Mouse (Mus musculus): ENCODE measurements around the gene Gpi1. TPM values are rescaled to one million over a fixed set of nuclear protein-coding genes. Genes with fewer than 3 reads are reported as not detected.
A peak's percentile ranks its signal among the peaks of the same experiment; 100 is the strongest.
"Not testable (repeated sequence)": the region's sequence is repeated elsewhere in the genome, so short reads cannot be mapped to it uniquely, and the experiment has no call there.

Gene Gpi1
- polyA plus RNA-seq, 1 experiment from 2014 or later = 845 TPM

DNA sequence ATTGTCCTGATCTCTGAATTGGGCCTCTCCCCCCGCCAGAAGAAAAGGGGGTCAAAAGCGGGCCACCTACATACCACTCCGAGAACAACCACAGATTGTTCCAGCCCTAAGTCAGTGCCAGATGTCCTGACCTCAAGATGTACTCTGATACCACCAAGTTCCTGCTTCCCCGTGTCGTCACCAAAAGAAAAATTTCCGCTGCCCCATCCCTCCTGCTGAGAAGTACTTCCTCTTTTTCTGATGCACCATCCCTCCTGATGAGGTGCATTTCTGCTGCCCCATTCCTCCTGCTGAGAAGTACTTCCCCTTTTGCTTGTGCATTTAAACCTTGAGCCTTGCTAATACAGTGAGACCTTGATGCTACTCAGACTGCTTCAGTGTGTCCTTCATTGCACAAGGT lies 53.9 kb downstream of the Gpi1 start:
- H3K4me1 ChIP-seq (ENCODE audit: control insufficient read depth in 2 of 2, insufficient read depth in 2 of 2, low read length in 2 of 2); H3K9me3 ChIP-seq (ENCODE audit: control insufficient read depth, low read length); H3K4me2 ChIP-seq (ENCODE audit: low read length); H3K4me3 ChIP-seq (ENCODE audit: control insufficient read depth in 1 of 2, insufficient read depth in 1 of 2, low read depth in 1 of 2, low read length in 2 of 2); H3K27me3 ChIP-seq (ENCODE audit: control insufficient read depth, insufficient read depth, low read length); H3K9ac ChIP-seq (ENCODE audit: low read length); ATAC-seq (ENCODE audit: insufficient number of reproducible peaks, insufficient read depth, low FRiP score, low read depth); H3K27ac ChIP-seq (replicated peaks in 1 of 2; ENCODE audit: control insufficient read depth in 1 of 2, insufficient read depth in 1 of 2, low read depth in 2 of 2, low read length in 2 of 2); H3K36me3 ChIP-seq (ENCODE audit: control insufficient read depth, insufficient read depth, low read length): not testable (repeated sequence)
- WGBS = 84% methylated on average over 6 of the region's 6 CpGs

DNA sequence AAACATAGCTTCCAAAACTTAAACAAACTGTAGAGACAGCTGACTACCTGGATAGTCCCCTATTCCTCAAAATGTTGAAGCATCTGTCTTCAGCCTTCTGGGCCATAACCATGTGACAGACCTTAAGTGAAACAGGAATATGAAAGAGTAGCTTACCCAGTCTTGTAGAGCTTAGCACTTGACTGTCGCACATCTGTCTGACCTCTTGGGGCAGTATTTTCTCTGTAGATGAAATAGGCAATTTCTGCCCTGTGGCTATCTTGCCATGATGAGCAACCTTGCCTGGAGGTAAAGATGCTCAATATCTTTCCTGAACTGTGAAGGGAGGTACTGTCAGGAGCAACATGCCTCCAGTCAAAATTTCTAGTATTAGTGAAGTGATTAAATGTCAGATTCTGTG lies 57.9 kb downstream of the Gpi1 start:
- no peak for ATAC-seq (ENCODE audit: insufficient number of reproducible peaks, insufficient read depth, low FRiP score, low read depth)
- WGBS = 78% methylated on average over 1 of the region's 1 CpGs
- Histone ChIP-seq H3K4me2 (ENCODE audit: low read length) (no peak overlapping the region), H3K36me3 (ENCODE audit: control insufficient read depth, insufficient read depth, low read length) (no peaks in the 10 kb centered on the region), H3K27me3 (ENCODE audit: control insufficient read depth, insufficient read depth, low read length) (no peaks in the 10 kb centered on the region), H3K9me3 (ENCODE audit: control insufficient read depth, low read length) (no peaks in the 10 kb centered on the region), H3K27ac (replicated peaks in 1 of 2; ENCODE audit: control insufficient read depth in 1 of 2, insufficient read depth in 1 of 2, low read depth in 2 of 2, low read length in 2 of 2) (no peak overlapping the region), H3K4me1 (ENCODE audit: control insufficient read depth in 2 of 2, insufficient read depth in 2 of 2, low read length in 2 of 2) (peaks cover 0 to 4% of the 10 kb centered on the region in 2 experiments; a peak in 1 of 4 replicates), H3K9ac (ENCODE audit: low read length) (no peak overlapping the region), H3K4me3 (ENCODE audit: control insufficient read depth in 1 of 2, insufficient read depth in 1 of 2, low read depth in 1 of 2, low read length in 2 of 2) (no peak overlapping the region)

DNA sequence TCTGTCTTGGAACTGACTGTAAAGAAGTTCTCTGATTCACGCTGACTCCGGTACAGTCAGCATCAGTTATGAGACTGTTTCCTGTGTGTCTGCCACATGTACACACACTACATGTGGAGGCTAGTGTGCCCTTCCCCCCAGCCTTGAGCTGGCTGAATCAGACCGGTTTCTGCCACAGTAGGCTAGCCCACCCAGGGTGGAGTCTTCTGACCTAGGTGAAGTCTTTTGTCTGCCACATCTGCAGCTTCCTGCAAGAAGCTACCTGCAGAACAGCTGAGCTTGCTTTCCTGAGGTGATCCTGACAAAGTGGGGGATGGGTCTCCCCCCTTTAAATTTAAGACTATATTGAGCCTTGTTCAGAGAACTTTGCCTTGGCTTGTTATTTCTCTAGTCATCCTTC lies 60.7 kb downstream of the Gpi1 start, which contains the start of gene Uba2:
Gene Uba2 (minus strand): TSS at position 146 of the 400 bp plus-strand sequence.
- ATAC-seq (ENCODE audit: insufficient number of reproducible peaks, insufficient read depth, low FRiP score, low read depth) = no peak
- 75% methylated on average over 3 of the region's 3 CpGs for WGBS
- H3K27ac ChIP-seq (replicated peaks in 1 of 2; ENCODE audit: control insufficient read depth in 1 of 2, insufficient read depth in 1 of 2, low read depth in 2 of 2, low read length in 2 of 2) = peak within 1 kb of the TSS; percentile 24 to 90; a peak in 3 of 4 replicates
- H3K4me2 ChIP-seq (ENCODE audit: low read length) = peak within 1 kb of the TSS; percentile 92
- peaks cover 0 to 9% of the 10 kb centered on the region in 2 experiments; a peak in 2 of 4 replicates for H3K4me1 ChIP-seq (ENCODE audit: control insufficient read depth in 2 of 2, insufficient read depth in 2 of 2, low read length in 2 of 2)
- H3K36me3 ChIP-seq (ENCODE audit: control insufficient read depth, insufficient read depth, low read length) = peaks cover 12% of the 10 kb centered on the region
- H3K9me3 ChIP-seq (ENCODE audit: control insufficient read depth, low read length) = no peaks in the 10 kb centered on the region
- no peaks in the 10 kb centered on the region for H3K27me3 ChIP-seq (ENCODE audit: control insufficient read depth, insufficient read depth, low read length)
- H3K4me3 ChIP-seq (ENCODE audit: control insufficient read depth in 1 of 2, insufficient read depth in 1 of 2, low read depth in 1 of 2, low read length in 2 of 2) = peak within 1 kb of the TSS; percentile 79 to 89
- H3K9ac ChIP-seq (ENCODE audit: low read length) = peak within 1 kb of the TSS; percentile 91

DNA sequence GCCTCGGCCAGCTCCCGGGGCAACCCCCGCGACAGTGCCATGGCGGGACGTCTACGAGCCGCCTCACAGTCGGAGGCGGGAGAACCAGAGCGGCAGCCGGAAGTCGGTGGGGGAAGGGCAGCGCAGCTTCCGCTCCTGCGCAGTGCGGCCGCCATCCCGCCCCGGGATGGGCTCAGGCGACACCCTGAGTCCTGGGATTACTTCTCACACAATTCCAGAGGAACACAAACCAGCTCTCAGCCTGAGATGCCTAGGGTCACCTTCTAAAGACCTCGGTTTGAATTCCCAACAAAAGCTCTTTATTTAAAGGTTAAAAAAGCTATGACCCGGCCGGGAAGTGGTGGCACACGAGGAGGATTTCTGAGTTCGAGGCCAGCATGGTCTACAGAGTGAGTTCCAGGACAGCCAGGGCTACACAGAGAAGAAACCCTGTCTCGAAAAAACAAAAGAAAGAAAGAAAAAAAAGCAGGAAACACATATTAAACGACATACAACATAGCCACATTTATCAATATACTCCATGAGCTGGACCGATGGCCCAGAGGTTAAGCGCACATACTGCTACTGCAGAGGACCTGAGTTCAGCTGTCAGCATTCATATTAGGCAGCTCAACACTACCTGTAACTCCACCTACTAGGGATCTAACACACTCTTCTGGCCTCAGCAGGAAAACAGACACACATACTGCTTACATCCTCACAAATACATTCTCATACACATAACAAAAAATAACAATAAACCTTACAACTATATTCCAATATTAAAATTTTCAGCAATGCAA lies 61.5 kb downstream of the Gpi1 start:
- Histone ChIP-seq H3K9me3 (ENCODE audit: control insufficient read depth, low read length) (no peaks in the 10 kb centered on the region), H3K4me2 (ENCODE audit: low read length) (peak overlapping the region; percentile 92), H3K4me1 (ENCODE audit: control insufficient read depth in 2 of 2, insufficient read depth in 2 of 2, low read length in 2 of 2) (peaks cover 0 to 9% of the 10 kb centered on the region in 2 experiments; a peak in 2 of 4 replicates), H3K27me3 (ENCODE audit: control insufficient read depth, insufficient read depth, low read length) (no peaks in the 10 kb centered on the region), H3K9ac (ENCODE audit: low read length) (peak overlapping the region; percentile 91), H3K36me3 (ENCODE audit: control insufficient read depth, insufficient read depth, low read length) (peaks cover 19% of the 10 kb centered on the region), H3K4me3 (ENCODE audit: control insufficient read depth in 1 of 2, insufficient read depth in 1 of 2, low read depth in 1 of 2, low read length in 2 of 2) (peak overlapping the region; percentile 79 to 89), H3K27ac (replicated peaks in 1 of 2; ENCODE audit: control insufficient read depth in 1 of 2, insufficient read depth in 1 of 2, low read depth in 2 of 2, low read length in 2 of 2) (peak overlapping the region; percentile 85 to 90)
- WGBS = 9% methylated on average over 30 of the region's 30 CpGs
- ATAC-seq (ENCODE audit: insufficient number of reproducible peaks, insufficient read depth, low FRiP score, low read depth) = peak; percentile 93

DNA sequence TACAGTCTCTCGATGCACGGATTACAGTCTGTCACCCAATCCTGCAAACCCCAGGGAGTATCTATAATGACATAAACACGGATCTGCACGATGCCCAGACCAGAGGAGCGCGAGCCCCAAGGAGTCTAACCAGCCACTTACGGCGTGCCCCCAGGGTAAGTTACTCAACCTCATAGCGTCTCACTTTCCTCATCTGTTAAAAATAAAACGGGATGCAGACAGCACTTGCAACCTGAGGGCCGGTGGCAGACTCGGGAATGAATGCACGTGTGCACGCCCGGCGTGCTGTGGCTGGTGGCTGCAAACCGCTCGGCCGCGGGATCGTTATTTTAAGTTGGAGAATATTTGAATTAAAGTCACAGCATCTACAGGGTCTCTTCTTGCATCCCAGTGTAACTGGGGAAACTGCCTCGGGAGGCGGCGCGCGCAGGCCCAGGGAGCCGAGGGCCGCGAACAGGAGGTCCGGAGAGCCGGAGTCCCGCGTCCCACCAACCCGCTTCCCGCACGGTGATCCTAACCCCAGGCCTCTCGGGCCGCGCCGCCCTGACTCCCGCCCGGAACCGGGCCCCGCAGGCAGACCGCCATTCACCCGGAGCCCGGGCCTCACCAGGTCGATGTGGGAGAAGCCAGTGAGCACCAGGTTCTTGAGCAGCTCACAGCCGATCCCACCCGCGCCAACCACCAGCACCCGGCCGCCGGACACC lies 62.2 kb downstream of the Gpi1 start:
- ATAC-seq (ENCODE audit: insufficient number of reproducible peaks, insufficient read depth, low FRiP score, low read depth) = peak; percentile 76; the same call in 1 of the 2 replicates
- Histone ChIP-seq H3K4me3 (ENCODE audit: control insufficient read depth in 1 of 2, insufficient read depth in 1 of 2, low read depth in 1 of 2, low read length in 2 of 2) (peak overlapping the region; percentile 79 to 89), H3K27me3 (ENCODE audit: control insufficient read depth, insufficient read depth, low read length) (no peaks in the 10 kb centered on the region), H3K4me2 (ENCODE audit: low read length) (peak overlapping the region; percentile 92), H3K9ac (ENCODE audit: low read length) (peak overlapping the region; percentile 91), H3K9me3 (ENCODE audit: control insufficient read depth, low read length) (no peaks in the 10 kb centered on the region), H3K4me1 (ENCODE audit: control insufficient read depth in 2 of 2, insufficient read depth in 2 of 2, low read length in 2 of 2) (peaks cover 0 to 9% of the 10 kb centered on the region in 2 experiments; a peak in 2 of 4 replicates), H3K36me3 (ENCODE audit: control insufficient read depth, insufficient read depth, low read length) (peaks cover 26% of the 10 kb centered on the region), H3K27ac (replicated peaks in 1 of 2; ENCODE audit: control insufficient read depth in 1 of 2, insufficient read depth in 1 of 2, low read depth in 2 of 2, low read length in 2 of 2) (peak overlapping the region; percentile 85 to 90)
- WGBS = under 1% methylated on average over 54 of the region's 54 CpGs

DNA sequence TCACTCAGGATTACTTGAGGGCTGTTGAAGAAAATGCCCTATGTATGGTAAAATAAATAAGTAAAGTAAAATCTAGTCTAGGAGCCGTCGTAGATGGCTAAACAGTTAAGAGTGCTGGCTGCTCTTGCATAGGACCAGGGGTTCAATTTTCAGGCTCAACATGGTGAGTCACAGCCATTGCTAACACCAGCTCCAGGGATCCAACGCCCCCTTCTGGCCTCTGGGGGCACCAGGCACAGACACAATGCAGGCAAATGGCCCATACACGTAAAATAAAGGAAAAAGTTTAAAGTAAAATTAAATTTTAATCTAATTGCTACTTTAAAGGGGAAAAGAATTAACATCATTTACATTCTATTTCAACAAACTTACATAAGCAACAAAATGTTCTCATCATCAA lies 63.3 kb downstream of the Gpi1 start:
- Histone ChIP-seq H3K36me3 (ENCODE audit: control insufficient read depth, insufficient read depth, low read length) (peaks cover 37% of the 10 kb centered on the region), H3K9me3 (ENCODE audit: control insufficient read depth, low read length) (no peaks in the 10 kb centered on the region), H3K4me3 (ENCODE audit: control insufficient read depth in 1 of 2, insufficient read depth in 1 of 2, low read depth in 1 of 2, low read length in 2 of 2) (no peak overlapping the region), H3K4me1 (ENCODE audit: control insufficient read depth in 2 of 2, insufficient read depth in 2 of 2, low read length in 2 of 2) (peaks cover 0 to 9% of the 10 kb centered on the region in 2 experiments; a peak in 2 of 4 replicates), H3K27ac (replicated peaks in 1 of 2; ENCODE audit: control insufficient read depth in 1 of 2, insufficient read depth in 1 of 2, low read depth in 2 of 2, low read length in 2 of 2) (no peak overlapping the region), H3K27me3 (ENCODE audit: control insufficient read depth, insufficient read depth, low read length) (no peaks in the 10 kb centered on the region), H3K9ac (ENCODE audit: low read length) (no peak overlapping the region), H3K4me2 (ENCODE audit: low read length) (0 out of 2 replicates have a peak overlapping the region, but pooled peaks have one; percentile 25)
- 63% methylated on average over 4 of the region's 4 CpGs for WGBS
- no peak for ATAC-seq (ENCODE audit: insufficient number of reproducible peaks, insufficient read depth, low FRiP score, low read depth)

DNA sequence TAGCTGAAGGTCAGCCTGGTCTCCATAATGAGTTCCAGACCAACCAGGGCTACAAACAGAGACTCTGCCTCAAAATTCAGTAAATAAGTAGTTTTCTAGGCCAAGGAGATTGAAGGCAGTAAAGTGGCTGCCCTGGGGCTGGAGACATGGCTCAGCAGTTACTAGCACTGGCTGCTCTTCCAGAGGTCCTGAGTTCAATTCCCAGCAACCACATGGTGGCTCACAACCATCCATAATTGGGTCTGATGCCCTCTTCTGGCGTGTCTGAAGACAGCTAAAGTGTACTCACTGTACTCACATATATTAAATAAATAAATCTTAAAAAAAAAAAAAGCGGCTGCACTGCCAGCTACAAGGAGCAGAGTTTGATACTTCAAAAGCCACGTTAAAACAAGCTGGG lies 64.1 kb downstream of the Gpi1 start:
- no peak overlapping the region for H3K9ac ChIP-seq (ENCODE audit: low read length)
- 82% methylated on average over 3 of the region's 3 CpGs for WGBS
- no peaks in the 10 kb centered on the region for H3K27me3 ChIP-seq (ENCODE audit: control insufficient read depth, insufficient read depth, low read length)
- peaks cover 0 to 9% of the 10 kb centered on the region in 2 experiments; a peak in 2 of 4 replicates for H3K4me1 ChIP-seq (ENCODE audit: control insufficient read depth in 2 of 2, insufficient read depth in 2 of 2, low read length in 2 of 2)
- H3K27ac ChIP-seq (replicated peaks in 1 of 2; ENCODE audit: control insufficient read depth in 1 of 2, insufficient read depth in 1 of 2, low read depth in 2 of 2, low read length in 2 of 2) = no peak overlapping the region
- H3K4me3 ChIP-seq (ENCODE audit: control insufficient read depth in 1 of 2, insufficient read depth in 1 of 2, low read depth in 1 of 2, low read length in 2 of 2) = no peak overlapping the region
- H3K36me3 ChIP-seq (ENCODE audit: control insufficient read depth, insufficient read depth, low read length) = peaks cover 46% of the 10 kb centered on the region
- ATAC-seq (ENCODE audit: insufficient number of reproducible peaks, insufficient read depth, low FRiP score, low read depth) = no peak
- H3K9me3 ChIP-seq (ENCODE audit: control insufficient read depth, low read length) = no peaks in the 10 kb centered on the region
- H3K4me2 ChIP-seq (ENCODE audit: low read length) = no peak overlapping the region

Measured in heart, embryonic 14.5 days (tissue).